Mouse (Mus musculus): ENCODE measurements at regions not wholly inside any gene's neighbourhood (a gene's known extent, or its start where the extent isn't known, plus 50 kb on each side); places are given as distances from the start of the nearest gene placed in this dataset.

GRCm38 (mm10) chr4:56161257-56161594 lies 578.6 kb upstream of the Gm26657 start:
- DNase-seq (ENCODE audit: low read depth, low spot score): no peak

GRCm38 (mm10) chr4:56160551-56161256 lies 579.2 kb upstream of the Gm26657 start:
- DNase-seq (ENCODE audit: low read depth, low spot score): no peak

GRCm38 (mm10) chr4:56157521-56158065 lies 582.3 kb upstream of the Gm26657 start:
- no peak for DNase-seq (ENCODE audit: low read depth, low spot score)

GRCm38 (mm10) chr4:56150716-56151115 lies 589.2 kb upstream of the Gm26657 start:
- no peak for DNase-seq (ENCODE audit: low read depth, low spot score)

- no peak for DNase-seq (ENCODE audit: low read depth, low spot score)
Measured at GRCm38 (mm10) chr4:56143827-56144226, 596.0 kb upstream of the Gm26657 start.

- no peak for DNase-seq (ENCODE audit: low read depth, low spot score)
Measured at GRCm38 (mm10) chr4:56136837-56137236, 603.0 kb upstream of the Gm26657 start.

- no peak for DNase-seq (ENCODE audit: low read depth, low spot score)
Measured at GRCm38 (mm10) chr4:56134350-56134749, 602.1 kb upstream of the Klf4 start.

GRCm38 (mm10) chr4:56127730-56128482 lies 595.6 kb upstream of the Klf4 start:
- DNase-seq (ENCODE audit: low read depth, low spot score): no peak

GRCm38 (mm10) chr4:56124515-56124914 lies 592.2 kb upstream of the Klf4 start:
- DNase-seq (ENCODE audit: low read depth, low spot score): no peak

- no peak for DNase-seq (ENCODE audit: low read depth, low spot score)
Measured at GRCm38 (mm10) chr4:56122198-56122597, 589.9 kb upstream of the Klf4 start.

- DNase-seq (ENCODE audit: low read depth, low spot score): no peak
Measured at GRCm38 (mm10) chr4:56121664-56122063, 589.4 kb upstream of the Klf4 start.

- no peak for DNase-seq (ENCODE audit: low read depth, low spot score)
Measured at GRCm38 (mm10) chr4:56120357-56120756, 588.1 kb upstream of the Klf4 start.

GRCm38 (mm10) chr4:56113701-56114196 lies 581.5 kb upstream of the Klf4 start:
- DNase-seq (ENCODE audit: low read depth, low spot score): peak; percentile 32

GRCm38 (mm10) chr4:56112931-56113700 lies 580.9 kb upstream of the Klf4 start:
- no peak for DNase-seq (ENCODE audit: low read depth, low spot score)

- DNase-seq (ENCODE audit: low read depth, low spot score): no peak
Measured at GRCm38 (mm10) chr4:56106962-56107361, 574.7 kb upstream of the Klf4 start.

- no peak for DNase-seq (ENCODE audit: low read depth, low spot score)
Measured at GRCm38 (mm10) chr4:56102314-56102713, 570.0 kb upstream of the Klf4 start.

GRCm38 (mm10) chr4:56090796-56091195 lies 558.5 kb upstream of the Klf4 start:
- DNase-seq (ENCODE audit: low read depth, low spot score): no peak

GRCm38 (mm10) chr4:56088701-56089100 lies 556.4 kb upstream of the Klf4 start:
- peak; percentile 58 for DNase-seq (ENCODE audit: low read depth, low spot score)

GRCm38 (mm10) chr4:56086306-56086705 lies 554.0 kb upstream of the Klf4 start:
- no peak for DNase-seq (ENCODE audit: low read depth, low spot score)

- no peak for DNase-seq (ENCODE audit: low read depth, low spot score)
Measured at GRCm38 (mm10) chr4:56084205-56084604, 551.9 kb upstream of the Klf4 start.

- no peak for DNase-seq (ENCODE audit: low read depth, low spot score)
Measured at GRCm38 (mm10) chr4:56082411-56082810, 550.1 kb upstream of the Klf4 start.

- no peak for DNase-seq (ENCODE audit: low read depth, low spot score)
Measured at GRCm38 (mm10) chr4:56080960-56081359, 548.7 kb upstream of the Klf4 start.
